ENCODE assay signal across 7 mouse cellular contexts in the genomic region with DNA sequence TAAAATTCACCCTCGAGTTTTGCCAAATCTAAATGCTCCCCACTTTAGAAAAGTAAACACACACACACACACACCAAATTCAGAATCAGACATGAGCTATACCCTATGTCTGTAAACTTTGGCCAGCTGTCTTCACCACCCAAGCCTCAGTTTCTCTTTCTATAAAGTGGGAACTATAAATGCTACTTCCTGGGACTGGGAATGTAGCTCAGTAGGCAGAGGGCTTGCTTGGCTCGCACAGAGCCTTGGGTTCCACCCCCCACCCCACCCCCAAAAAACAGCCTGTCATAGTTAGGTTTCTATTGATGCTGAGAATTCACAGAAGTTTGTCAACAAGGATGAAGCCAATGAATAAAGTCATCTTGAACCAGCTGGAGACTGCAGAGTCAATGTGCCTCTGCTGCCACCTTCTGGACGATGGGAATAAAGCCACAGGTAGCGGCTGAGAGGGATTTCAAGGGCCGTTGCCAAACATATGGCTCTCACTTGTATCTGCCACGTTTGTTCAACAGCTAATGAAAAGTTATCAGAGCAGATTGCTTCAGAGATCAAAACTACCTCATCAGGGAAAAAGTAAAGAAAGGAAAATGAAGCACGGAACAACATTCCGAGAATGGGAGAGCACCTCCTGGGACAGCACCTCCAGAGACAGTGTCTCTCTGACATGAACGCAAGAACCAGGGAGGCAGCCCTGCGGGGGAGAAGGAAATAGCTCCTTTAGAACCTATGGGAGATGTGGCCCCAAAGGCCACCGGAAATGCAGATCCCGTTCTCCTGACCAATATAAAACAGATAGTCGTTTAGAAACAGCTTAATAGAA. TPM values are rescaled to one million over a fixed set of nuclear protein-coding genes. Genes with fewer than 3 reads are reported as not detected.
DNase-seq lines count a peak whose midpoint lies in the region; ATAC-seq lines count a peak whose summit lies in the region.

No protein-coding gene starts in this region.

- no peak overlapping the region for H3K27ac ChIP-seq in hindbrain, embryonic 16.5 days (ENCODE audit: low read depth, low read length)

- no peak overlapping the region for H3K4me3 ChIP-seq in hindbrain, embryonic 16.5 days (ENCODE audit: low read length)

- H3K36me3 ChIP-seq in hindbrain, embryonic 16.5 days (ENCODE audit: control insufficient read depth, insufficient read depth, low read length) = no peaks in the 10 kb centered on the region

- no peaks in the 10 kb centered on the region; the same call in 1 of the 2 replicates for H3K4me1 ChIP-seq in hindbrain, embryonic 16.5 days (ENCODE audit: control insufficient read depth, insufficient read depth, low read depth, low read length)

- ATAC-seq in hindbrain, embryonic 16.5 days = peak; percentile 83
- peak; percentile 83 for ATAC-seq in megakaryocyte, adult 5-6 weeks (ENCODE audit: poor library complexity, severe bottlenecking)

- no peak overlapping the region for H3K9ac ChIP-seq in hindbrain, embryonic 16.5 days (ENCODE audit: low read depth, low read length)

- H3K27me3 ChIP-seq in hindbrain, embryonic 16.5 days (replicated peaks; ENCODE audit: control insufficient read depth, insufficient read depth, low read length) = no peaks in the 10 kb centered on the region

- no peaks in the 10 kb centered on the region for H3K9me3 ChIP-seq in hindbrain, embryonic 16.5 days (ENCODE audit: control insufficient read depth, low read length)

- peak; percentile 84 for DNase-seq in R1 (ENCODE audit: low read depth, low spot score)
- peak; percentile 83 for DNase-seq in cerebellum, adult 8-10 months
- peak; percentile 50 to 75 for DNase-seq in frontal cortex, postnatal 10 days (ENCODE audit: low spot score in 2 of 2)
- DNase-seq in left cerebral cortex, adult 11 months (ENCODE audit: low spot score) = peak; percentile 56
- peak; percentile 63 to 64 for DNase-seq in right cerebral cortex, postnatal 36 days (ENCODE audit: low spot score in 2 of 2)

- H3K4me2 ChIP-seq in hindbrain, embryonic 16.5 days (ENCODE audit: low read length) = peak overlapping the region; percentile 21; the same call in 1 of the 2 replicates

- 26% methylated on average over 13 of the region's 13 CpGs for WGBS in hindbrain, embryonic 16.5 days

RNA-seq across cellular contexts. Expression of gene Utp6, which starts 42.3 kb away (rescaled TPM):
- polyA plus RNA-seq in hindbrain, embryonic 16.5 days (2015; fragmentation: Nextera tagmentation; extraction: Ambion mirVana) = 37.3 and 39.9 TPM in 2 replicates
- total RNA-seq in megakaryocyte, adult 5-6 weeks (2015) = 17.9 and 22.9 TPM in 2 replicates
- 51.6 and 74.4 TPM in 2 replicates for total RNA-seq in megakaryocyte, adult 5-6 weeks (2017)
